Mouse (Mus musculus) forebrain, postnatal 0 days (tissue): ENCODE data around the gene Ppfia3. TPM values are rescaled to one million over a fixed set of nuclear protein-coding genes. Genes with fewer than 3 reads are reported as not detected.
A peak's percentile ranks its signal among the peaks of the same experiment; 100 is the strongest.

Experiments used
- ATAC-seq: fragments of 200-750 bp; cut with Nextera tagmentation; 2 replicates; pipeline ENCODE4 v1.8.0; 2017; ENCODE audit warnings: mild to moderate bottlenecking, moderate library complexity
- DNase-seq: peaks from one replicate; pipeline ENCODE4 v3.0.0-alpha.2; 2015
- H3K27ac ChIP-seq: fragments of 300-500 bp; sonication (generic); 2 replicates; pipeline ENCODE4 v1.5.1; 2014; ENCODE audit warnings: low read depth, mild to moderate bottlenecking, antibody characterized with exemption, low read length, moderate library complexity, mixed read lengths
- H3K27me3 ChIP-seq: fragments of 300-500 bp; sonication (generic); 2 replicates; pipeline ENCODE4 v1.6.1; 2014; ENCODE audit warnings: mild to moderate bottlenecking, low read length, mixed read lengths; ENCODE audit not compliant: insufficient read depth
- H3K36me3 ChIP-seq: fragments of 300-500 bp; sonication (generic); 2 replicates; pipeline ENCODE4 v1.6.1; 2014; ENCODE audit warnings: mild to moderate bottlenecking, moderate library complexity; ENCODE audit not compliant: insufficient read depth
- H3K4me1 ChIP-seq: fragments of 300-500 bp; sonication (generic); 2 replicates; pipeline ENCODE4 v1.6.1; 2014; ENCODE audit warnings: antibody characterized with exemption; ENCODE audit not compliant: insufficient read depth
- H3K4me2 ChIP-seq: fragments of 300-500 bp; sonication (generic); 2 replicates; pipeline ENCODE4 v1.6.1; 2014; ENCODE audit warnings: low read depth, mild to moderate bottlenecking, moderate library complexity
- H3K4me3 ChIP-seq: fragments of 300-500 bp; sonication (generic); 2 replicates; pipeline ENCODE4 v1.5.1; 2014; ENCODE audit warnings: low read depth, low read length, mixed read lengths
- H3K9ac ChIP-seq: fragments of 300-500 bp; sonication (generic); 2 replicates; pipeline ENCODE4 v1.6.1; 2014; ENCODE audit warnings: mild to moderate bottlenecking
- H3K9me3 ChIP-seq: fragments of 300-500 bp; sonication (generic); 2 replicates; pipeline ENCODE4 v1.6.1; 2016; ENCODE audit warnings: low read length
- CTCF ChIP-seq: sonication (generic); IDR thresholded peaks from 2 replicates; pipeline ENCODE4 v1.5.1; 2016; ENCODE audit warnings: antibody characterized with exemption, control low read depth, low read depth
- WGBS: fragments of 180-500 bp; shearing (Covaris S2); extraction: QIAGEN DNeasy Blood & Tissue Kit; methylation state at CpG from one replicate; pipeline ENCODE4 v1.1.7; 2014; 5-methylcytosine and 5-hydroxymethylcytosine counted together
- polyA plus RNA-seq: library from polyadenylated mRNA; unstranded; fragments of >200 nt; fragmentation: Nextera tagmentation; extraction: Ambion mirVana; gene quantifications from 2 replicates; pipeline ENCODE4 v1.2.1, GENCODE M21; 2015
- total RNA-seq: library from RNA; depleted of rRNA; stranded (reverse); fragments of >200 nt; gene quantifications from 2 replicates; pipeline ENCODE4 v1.2.3, GENCODE M21; 2014

Ppfia3 gene
- total and polyA plus RNA-seq, 2 experiments from 2014 or later, result 26.0 to 81.0 TPM

DNA sequence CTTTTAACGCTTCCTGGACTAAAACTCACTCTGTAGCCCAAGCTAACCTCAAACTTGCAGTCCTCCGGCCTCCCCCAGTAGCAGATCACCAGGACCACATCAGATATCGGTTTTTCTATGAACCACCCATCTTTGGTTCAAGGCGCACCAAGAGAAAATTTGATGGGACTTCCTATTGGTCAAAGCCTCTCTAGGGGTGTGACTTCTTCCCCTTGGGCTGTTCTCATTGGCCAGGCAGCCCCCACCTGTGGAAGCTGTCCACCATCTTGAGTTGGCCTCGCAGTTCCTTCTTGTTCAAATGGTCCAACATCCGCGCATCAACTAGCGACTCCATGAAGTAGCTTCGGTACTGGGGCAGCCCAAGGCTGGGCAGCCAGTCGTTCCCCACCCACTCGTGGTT is 24.7 kb downstream of the Ppfia3 start:
- H3K4me2 ChIP-seq, result no peak overlapping the region
- DNase-seq (no peak), ATAC-seq (no peak)
- no peak overlapping the region for H3K27ac ChIP-seq
- no peak for TF ChIP-seq CTCF
- peaks cover 5% of the 10 kb centered on the region; the same call in 1 of the 2 replicates for H3K27me3 ChIP-seq
- 94% methylated on average over 11 of the region's 11 CpGs for WGBS
- H3K36me3 ChIP-seq, result peaks cover 34% of the 10 kb centered on the region
- no peaks in the 10 kb centered on the region for H3K4me1 ChIP-seq
- H3K4me3 ChIP-seq, result no peak overlapping the region
- H3K9ac ChIP-seq, result no peak overlapping the region
- no peaks in the 10 kb centered on the region for H3K9me3 ChIP-seq

DNA sequence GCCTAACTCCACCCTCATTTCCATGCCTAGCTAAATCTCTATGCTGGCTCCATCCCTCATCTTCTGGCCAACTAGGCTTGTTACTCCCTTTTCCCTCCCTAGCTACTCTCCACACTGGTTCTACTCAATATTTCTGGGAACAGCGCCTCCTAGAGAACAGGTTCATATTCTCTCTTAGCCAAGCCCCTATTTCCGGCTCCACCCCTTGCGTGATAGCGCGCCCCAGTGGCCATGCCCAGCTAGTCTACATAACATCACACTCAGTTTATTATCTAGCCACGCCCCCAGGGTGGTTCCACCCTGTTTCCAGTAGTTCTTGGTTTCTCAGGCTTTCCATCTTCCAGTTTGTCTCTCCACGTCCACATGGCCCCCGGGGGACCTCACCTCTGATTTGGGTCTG is 25.5 kb downstream of the Ppfia3 start:
- H3K36me3 ChIP-seq, result peaks cover 29% of the 10 kb centered on the region
- H3K9ac ChIP-seq, result no peak overlapping the region
- ATAC-seq (peak; percentile 80), DNase-seq (peak; percentile 86)
- no peaks in the 10 kb centered on the region for H3K4me1 ChIP-seq
- no peak overlapping the region for H3K27ac ChIP-seq
- no peak overlapping the region; the same call in 1 of the 2 replicates for H3K4me2 ChIP-seq
- H3K4me3 ChIP-seq, result no peak overlapping the region
- peaks cover 5% of the 10 kb centered on the region; the same call in 1 of the 2 replicates for H3K27me3 ChIP-seq
- 6% methylated on average over 8 of the region's 8 CpGs for WGBS
- H3K9me3 ChIP-seq, result no peaks in the 10 kb centered on the region
- TF ChIP-seq CTCF, result peak; percentile 83

DNA sequence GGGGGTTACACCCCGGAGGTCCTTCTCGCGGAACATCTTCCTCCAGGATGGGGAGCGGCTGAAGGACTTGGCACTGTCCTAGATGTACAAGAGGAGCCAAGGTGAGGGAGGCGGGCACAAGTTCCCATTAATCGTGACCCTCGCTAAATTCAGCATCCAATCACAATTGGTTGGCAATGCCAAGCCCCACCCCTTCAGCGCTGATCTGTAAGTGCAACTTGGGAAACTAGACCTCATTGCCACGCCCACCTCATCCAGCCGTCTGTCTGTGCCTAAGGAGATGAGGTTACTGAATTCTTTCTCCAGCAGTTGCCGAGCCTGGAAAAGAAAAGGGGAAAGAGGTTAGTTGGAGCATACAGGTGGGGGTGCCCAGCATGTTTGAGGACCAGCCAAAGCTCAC is 26.1 kb downstream of the Ppfia3 start:
- ATAC-seq, result no peak
- Histone ChIP-seq H3K4me1 (no peaks in the 10 kb centered on the region), H3K36me3 (peaks cover 22% of the 10 kb centered on the region), H3K4me2 (peak overlapping the region; percentile 9), H3K4me3 (no peak overlapping the region), H3K27ac (no peak overlapping the region), H3K9ac (no peak overlapping the region), H3K27me3 (peaks cover 5% of the 10 kb centered on the region; the same call in 1 of the 2 replicates), H3K9me3 (no peaks in the 10 kb centered on the region)
- DNase-seq, result no peak
- WGBS, result 9% methylated on average over 11 of the region's 11 CpGs
- no peak for TF ChIP-seq CTCF

DNA sequence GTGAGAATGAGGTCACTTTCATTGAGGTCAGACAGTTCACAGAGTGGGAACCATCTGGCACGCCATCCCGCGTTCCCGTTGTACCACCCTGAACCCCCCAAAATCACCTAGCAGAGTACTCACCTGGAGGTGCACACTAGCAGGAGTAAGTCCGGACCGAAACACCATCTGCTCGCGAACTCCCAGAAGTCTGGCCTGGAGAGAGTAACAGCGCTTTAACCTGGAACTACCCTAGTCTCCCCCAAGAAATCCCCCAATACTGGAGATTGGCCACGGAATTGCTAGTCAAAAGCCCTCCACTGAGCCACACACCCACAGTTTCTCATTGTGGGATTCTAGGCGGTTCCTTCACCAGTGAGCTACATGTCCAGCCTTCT is 26.8 kb downstream of the Ppfia3 start:
- H3K27ac ChIP-seq, result no peak overlapping the region
- no peak for DNase-seq
- WGBS, result 16% methylated on average over 11 of the region's 11 CpGs

DNA sequence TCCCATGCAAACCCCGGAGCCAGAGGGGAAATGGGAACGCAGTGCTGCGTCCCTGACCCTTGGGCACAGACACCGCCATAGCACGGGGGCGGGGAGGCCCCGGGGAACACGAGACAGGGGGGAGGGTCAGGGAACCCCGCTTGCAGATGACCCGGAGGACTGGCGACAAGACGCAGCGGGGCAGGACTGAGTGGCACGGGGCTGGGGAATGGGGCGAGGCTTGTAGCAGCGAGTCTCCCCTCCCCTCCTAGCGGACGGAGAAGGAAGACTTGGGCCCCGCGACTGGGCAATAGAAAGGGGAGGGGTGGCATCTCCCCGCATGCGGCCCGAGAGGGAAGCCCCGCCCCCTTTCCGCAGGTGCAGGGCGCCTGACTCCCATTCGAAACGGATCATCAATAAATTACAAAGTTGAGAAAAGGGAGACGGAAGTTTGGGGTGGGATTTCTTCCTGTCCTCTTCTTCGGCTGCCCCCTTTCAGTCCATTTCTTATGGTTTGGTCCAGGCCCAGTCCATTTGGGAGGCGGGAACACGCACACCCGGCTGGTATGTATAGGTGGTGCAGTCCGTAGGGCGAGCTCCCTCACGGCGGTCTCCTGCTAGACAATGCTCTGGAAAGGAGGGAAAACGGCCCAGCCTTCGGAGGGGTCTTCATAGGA is 27.3 kb downstream of the Ppfia3 start:
- peak; percentile 56 for TF ChIP-seq CTCF

More for the DNA sequence above, 26.8 kb downstream of the Ppfia3 start:
- peaks cover 17% of the 10 kb centered on the region for H3K36me3 ChIP-seq
- no peak for TF ChIP-seq CTCF
- H3K4me3 ChIP-seq, result peak overlapping the region; percentile 29
- no peaks in the 10 kb centered on the region for H3K4me1 ChIP-seq
- peak overlapping the region; percentile 55 for H3K4me2 ChIP-seq
- H3K9ac ChIP-seq, result peak overlapping the region; percentile 46; the same call in 1 of the 2 replicates
- no peak for ATAC-seq
- H3K27me3 ChIP-seq, result peaks cover 5% of the 10 kb centered on the region; the same call in 1 of the 2 replicates
- no peaks in the 10 kb centered on the region for H3K9me3 ChIP-seq

DNA sequence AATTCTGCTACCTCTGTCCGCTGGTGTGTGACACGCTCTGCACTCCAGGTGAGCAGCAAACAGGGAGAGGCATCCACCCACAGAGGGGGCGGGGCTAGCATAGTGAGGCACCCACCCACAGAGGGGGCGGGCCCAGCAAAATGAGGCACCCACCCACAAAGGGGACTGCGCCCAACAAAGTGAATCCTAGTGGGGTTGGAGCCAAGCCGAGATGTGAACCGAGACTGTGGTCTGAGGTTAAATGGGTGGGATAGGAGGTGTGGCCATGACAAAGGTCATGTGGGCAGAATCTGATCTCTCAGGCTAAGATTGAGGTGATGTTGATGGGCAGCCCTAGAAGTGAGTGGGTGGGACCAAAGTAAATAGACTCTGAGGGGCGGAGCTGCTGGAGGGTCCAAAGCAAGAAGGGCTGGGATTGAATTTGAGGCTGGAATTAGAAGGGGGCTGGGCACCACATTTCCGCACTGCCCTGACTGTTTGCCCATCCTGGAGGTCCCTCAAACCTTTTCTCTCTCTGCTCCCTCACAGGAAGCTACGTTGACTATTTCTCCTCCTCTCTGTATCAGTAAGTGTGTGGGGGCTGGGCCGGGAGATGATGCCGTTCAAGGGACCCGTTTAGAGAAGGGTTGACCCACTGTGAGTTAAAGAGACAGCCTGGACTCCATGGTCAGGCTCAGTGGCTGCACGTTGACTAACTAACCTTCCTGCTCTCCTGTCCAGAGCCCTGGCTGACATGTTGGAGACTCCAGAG is 28.5 kb downstream of the Ppfia3 start:
- Histone ChIP-seq H3K9me3 (no peaks in the 10 kb centered on the region), H3K9ac (no peak overlapping the region), H3K4me2 (no peak overlapping the region), H3K27me3 (peaks cover 5% of the 10 kb centered on the region; the same call in 1 of the 2 replicates), H3K4me1 (no peaks in the 10 kb centered on the region), H3K27ac (no peak overlapping the region), H3K36me3 (peaks cover 9% of the 10 kb centered on the region), H3K4me3 (no peak overlapping the region; the same call in 1 of the 2 replicates)
- DNase-seq (no peak), ATAC-seq (no peak)
- 4% methylated on average over 14 of the region's 14 CpGs for WGBS
- TF ChIP-seq CTCF, result no peak

More for the DNA sequence above, 27.3 kb downstream of the Ppfia3 start:
- Histone ChIP-seq H3K27ac (no peak overlapping the region), H3K4me2 (peak overlapping the region; percentile 55), H3K9me3 (no peaks in the 10 kb centered on the region), H3K9ac (peak overlapping the region; percentile 46), H3K36me3 (peaks cover 12% of the 10 kb centered on the region), H3K4me1 (no peaks in the 10 kb centered on the region), H3K4me3 (peak overlapping the region; percentile 29), H3K27me3 (peaks cover 5% of the 10 kb centered on the region; the same call in 1 of the 2 replicates)
- DNase-seq (peak; percentile 75), ATAC-seq (peak; percentile 70)
- WGBS, result 3% methylated on average over 37 of the region's 39 CpGs

DNA sequence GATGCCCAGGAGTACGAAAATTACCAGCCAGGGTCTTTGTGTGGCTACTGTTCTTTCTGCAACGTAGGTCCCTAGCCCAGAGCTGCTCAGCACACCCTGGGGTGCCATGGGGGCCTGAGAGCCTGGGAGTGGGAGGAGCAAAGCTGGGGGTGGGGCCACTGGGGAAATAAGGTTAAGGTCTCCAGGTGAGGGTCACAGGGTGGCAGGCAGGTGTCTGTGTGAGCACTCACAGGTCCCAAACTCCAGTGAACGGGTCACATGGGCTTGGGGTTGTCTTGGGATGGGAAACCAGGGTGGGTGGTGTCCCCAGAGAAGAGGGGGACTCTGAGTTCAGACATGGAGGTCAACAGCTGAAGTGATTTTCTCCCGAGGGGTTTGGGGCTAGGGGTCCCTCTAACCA is 29.4 kb downstream of the Ppfia3 start:
- Histone ChIP-seq H3K9ac (no peak overlapping the region), H3K4me2 (no peak overlapping the region), H3K36me3 (peaks cover 8% of the 10 kb centered on the region), H3K27me3 (peaks cover 5% of the 10 kb centered on the region; the same call in 1 of the 2 replicates), H3K9me3 (no peaks in the 10 kb centered on the region), H3K27ac (no peak overlapping the region), H3K4me1 (no peaks in the 10 kb centered on the region), H3K4me3 (no peak overlapping the region)
- no peak for ATAC-seq
- no peak for DNase-seq
- TF ChIP-seq CTCF, result no peak
- WGBS, result 19% methylated on average over 4 of the region's 4 CpGs
